Mouse (Mus musculus) megakaryocyte progenitor cell, adult 5-6 weeks (primary cell): ENCODE results near the gene Cox7a1. TPM values are rescaled to one million over a fixed set of nuclear protein-coding genes. Genes with fewer than 3 reads are reported as not detected.

Experiments used
- ATAC-seq: replicated peaks from 2 replicates; pipeline ENCODE4 v1.8.0; 2016; ENCODE audit warnings: mild to moderate bottlenecking, moderate TSS enrichment, inconsistent platforms; ENCODE audit not compliant: poor library complexity
- total RNA-seq, 2 experiments: library from RNA; stranded (forward) in 1 of 2; stranded (reverse) in 1 of 2; fragments of 157-497, 149-512 nt in 1 of 2; fragments of 200-1000 nt in 1 of 2; gene quantifications; 2 replicates each; pipeline versions ENCODE4 v1.2.3 to v1.2.4; 2015 to 2017

The Cox7a1 gene
- total RNA-seq, 2 experiments from 2014 or later, result 7.0 TPM; not detected in 1

GRCm38 (mm10) chr7:30219293-30220007, 35.5 kb downstream of the Cox7a1 start:
- peak; percentile 80 for ATAC-seq

GRCm38 (mm10) chr7:30220008-30220356, 36.0 kb downstream of the Cox7a1 start:
- no peak for ATAC-seq

DNA sequence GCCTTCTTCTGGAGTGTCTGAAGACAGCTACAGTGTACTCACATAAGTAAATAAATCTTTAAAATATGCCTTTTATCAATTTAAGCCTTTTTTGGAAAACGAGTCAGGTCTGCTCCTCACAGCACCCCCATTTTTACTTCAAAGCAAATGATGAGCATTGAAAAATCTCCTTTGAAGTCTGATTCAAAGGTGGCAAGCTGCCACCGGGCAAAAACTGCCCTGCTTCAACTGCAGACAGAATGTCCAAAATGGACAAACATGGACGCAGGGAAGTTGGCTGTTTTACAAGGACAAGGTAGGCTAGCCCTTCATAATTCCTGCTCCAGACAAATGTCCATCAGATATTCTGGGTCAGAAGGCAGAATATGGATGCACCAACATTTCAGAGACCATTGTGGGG, 37.5 kb downstream of the Cox7a1 start:
- ATAC-seq, result no peak

- no peak for ATAC-seq
These were observed 38.3 kb downstream of the Cox7a1 start for GRCm38 (mm10) chr7:30222205-30222604.

GRCm38 (mm10) chr7:30224206-30224605, 40.3 kb downstream of the Cox7a1 start:
- no peak for ATAC-seq

- no peak for ATAC-seq
These were observed 47.4 kb downstream of the Cox7a1 start for GRCm38 (mm10) chr7:30231328-30231668.

DNA sequence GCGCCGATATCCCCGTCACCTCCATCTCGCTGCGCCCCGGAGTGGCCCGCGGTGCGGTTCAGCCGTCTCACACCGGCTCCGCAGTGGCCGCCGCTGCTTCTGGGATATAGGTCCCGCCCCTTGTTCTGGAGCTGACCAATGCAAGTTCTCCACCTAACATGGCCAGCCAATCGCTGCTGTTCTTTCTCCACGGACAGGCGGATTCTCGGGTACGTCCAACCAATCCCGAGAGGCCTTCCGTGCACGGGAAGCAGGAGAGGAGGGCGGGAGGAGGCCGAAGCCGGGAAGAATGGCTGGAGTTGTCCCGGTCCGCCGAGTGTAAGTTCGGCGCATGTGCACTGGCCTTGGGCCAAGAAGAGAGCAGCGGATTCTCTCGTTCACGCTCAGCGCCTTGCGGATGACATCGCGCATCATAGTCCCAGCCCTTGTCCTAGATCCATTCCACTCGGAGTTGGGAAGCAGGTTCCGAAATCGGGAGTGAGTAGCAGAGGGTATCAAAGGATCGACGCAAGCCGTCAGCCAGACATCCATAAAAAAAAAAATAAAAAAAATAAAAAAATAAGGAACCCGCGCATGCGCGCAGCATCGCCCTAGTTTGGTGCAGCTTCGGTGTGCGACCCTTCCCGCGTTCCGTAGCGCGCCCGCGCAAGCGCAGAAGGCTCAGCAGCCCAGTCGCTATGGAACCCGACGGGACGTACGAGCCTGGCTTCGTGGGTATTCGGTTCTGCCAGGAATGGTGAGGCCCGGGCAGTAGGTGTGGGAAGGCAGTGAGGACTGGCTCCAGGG, 47.9 kb downstream of the Cox7a1 start, which contains the start of the genes Polr2i and Tbcb:
Gene Polr2i (plus strand): TSS at position 280 of the 786 bp plus-strand sequence.
Gene Tbcb (minus strand): TSS at position 604 of the 786 bp plus-strand sequence.
- peak; percentile 94 for ATAC-seq

DNA sequence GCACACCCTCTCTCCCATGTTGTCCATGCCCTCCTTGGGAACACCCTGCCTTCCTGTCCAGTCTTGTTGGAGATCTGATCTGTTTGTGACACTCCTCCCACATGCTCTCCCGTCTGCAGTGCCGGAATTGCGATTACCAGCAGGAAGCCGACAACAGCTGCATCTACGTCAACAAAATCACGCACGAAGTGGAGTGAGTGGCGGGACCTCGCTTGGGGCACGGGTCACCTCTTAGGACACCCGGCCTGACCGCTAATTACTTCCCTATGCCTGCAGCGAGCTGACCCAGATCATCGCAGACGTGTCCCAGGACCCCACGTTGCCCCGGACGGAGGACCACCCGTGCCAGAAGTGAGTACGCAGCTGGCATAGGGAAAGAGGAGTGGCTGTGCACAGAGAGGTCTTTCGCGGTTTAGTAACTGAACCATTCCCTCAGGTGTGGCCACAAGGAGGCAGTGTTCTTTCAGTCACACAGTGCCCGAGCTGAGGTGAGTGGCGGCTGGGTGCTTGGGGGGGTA, 48.7 kb downstream of the Cox7a1 start:
- peak; percentile 58 for ATAC-seq

DNA sequence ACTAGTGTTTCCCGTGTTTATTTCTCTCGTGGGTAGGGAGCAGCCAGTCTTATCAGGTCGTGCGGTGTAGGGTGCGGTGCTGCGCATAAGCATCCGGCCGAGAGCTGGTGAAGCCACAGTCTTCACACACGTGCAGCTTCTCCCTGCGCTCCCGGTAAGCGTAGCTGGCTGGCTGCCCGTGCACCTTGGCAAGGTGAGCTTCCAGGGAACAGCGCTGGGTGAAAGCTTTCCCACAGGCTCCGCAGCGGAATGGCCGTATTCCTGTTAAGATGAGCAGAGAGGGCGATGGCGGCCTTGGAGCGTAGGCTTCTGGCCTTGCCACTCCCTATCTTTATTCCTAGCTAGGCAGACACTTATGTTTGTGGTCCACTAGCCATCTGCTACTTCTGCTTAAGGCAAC, 49.4 kb downstream of the Cox7a1 start:
- ATAC-seq, result no peak

- no peak for ATAC-seq
These were observed 50.4 kb downstream of the Cox7a1 start for GRCm38 (mm10) chr7:30234276-30234858.

GRCm38 (mm10) chr7:30235091-30235490, 51.1 kb downstream of the Cox7a1 start:
- no peak for ATAC-seq

GRCm38 (mm10) chr7:30235625-30236024, 51.7 kb downstream of the Cox7a1 start, which contains the start of gene Ovol3:
Ovol3 (minus strand) TSS chr7:30235725.
- ATAC-seq, result no peak

Other genes starting within 250 kb of the Cox7a1 start
- 14.5 and 19.5 TPM in 2 replicates for gene Zfp74, start 230.1 kb upstream of the Cox7a1 start, total RNA-seq (2015)
- gene Zfp74, start 230.1 kb upstream of the Cox7a1 start, total RNA-seq (2017), result 7.2 and 8.0 TPM in 2 replicates
- gene Zfp568, start 200.2 kb upstream of the Cox7a1 start, total RNA-seq (2015), result 17.2 and 22.3 TPM in 2 replicates
- 38.4 and 53.5 TPM in 2 replicates for gene Zfp568, start 200.2 kb upstream of the Cox7a1 start, total RNA-seq (2017)
- gene Zfp14, start 132.8 kb upstream of the Cox7a1 start, total RNA-seq (2015), result 1.1 and 1.8 TPM in 2 replicates
- 1.2 and 2.1 TPM in 2 replicates for gene Zfp14, start 132.8 kb upstream of the Cox7a1 start, total RNA-seq (2017)
- 4.4 and 4.9 TPM in 2 replicates for gene Zfp82, start 111.2 kb upstream of the Cox7a1 start, total RNA-seq (2015)
- gene Zfp82, start 111.2 kb upstream of the Cox7a1 start, total RNA-seq (2017), result 3.4 and 4.9 TPM in 2 replicates
- not detected in 2 replicates for gene Gm26920, start 93.7 kb upstream of the Cox7a1 start, total RNA-seq (2015)
- gene Gm26920, start 93.7 kb upstream of the Cox7a1 start, total RNA-seq (2017), result not detected in 2 replicates
- gene Zfp566, start 93.6 kb upstream of the Cox7a1 start, total RNA-seq (2015), result 9.2 and 11.8 TPM in 2 replicates
- gene Zfp566, start 93.6 kb upstream of the Cox7a1 start, total RNA-seq (2017), result 4.2 and 5.5 TPM in 2 replicates
- 33.1 and 34.6 TPM in 2 replicates for gene Zfp260, start 89.4 kb upstream of the Cox7a1 start, total RNA-seq (2015)
- gene Zfp260, start 89.4 kb upstream of the Cox7a1 start, total RNA-seq (2017), result 26.4 and 35.4 TPM in 2 replicates
- 2.7 and 4.2 TPM in 2 replicates for gene Zfp382, start 62.2 kb upstream of the Cox7a1 start, total RNA-seq (2015)
- 7.1 and 8.2 TPM in 2 replicates for gene Zfp382, start 62.2 kb upstream of the Cox7a1 start, total RNA-seq (2017)
- gene Zfp146, start 14.4 kb upstream of the Cox7a1 start, total RNA-seq (2015), result 62.2 and 64.3 TPM in 2 replicates
- gene Zfp146, start 14.4 kb upstream of the Cox7a1 start, total RNA-seq (2017), result 88.0 and 101 TPM in 2 replicates
- 319 and 322 TPM in 2 replicates for gene Capns1, start 14.7 kb downstream of the Cox7a1 start, total RNA-seq (2015)
- 165 and 206 TPM in 2 replicates for gene Capns1, start 14.7 kb downstream of the Cox7a1 start, total RNA-seq (2017)
- 75.7 and 78.4 TPM in 2 replicates for gene Polr2i, start 47.8 kb downstream of the Cox7a1 start, total RNA-seq (2015)
- 60.6 and 69.9 TPM in 2 replicates for gene Polr2i, start 47.8 kb downstream of the Cox7a1 start, total RNA-seq (2017)
- gene Tbcb, start 48.1 kb downstream of the Cox7a1 start, total RNA-seq (2015), result 95.9 and 112 TPM in 2 replicates
- 27.6 and 37.1 TPM in 2 replicates for gene Tbcb, start 48.1 kb downstream of the Cox7a1 start, total RNA-seq (2017)
- gene Ovol3, start 51.6 kb downstream of the Cox7a1 start, total RNA-seq (2015), result 0.32 TPM in 1 of 2 replicates, not detected in the other
- gene Ovol3, start 51.6 kb downstream of the Cox7a1 start, total RNA-seq (2017), result 0.12 TPM in 1 of 2 replicates, not detected in the other
- 0.39 TPM in 1 of 2 replicates, not detected in the other for gene Thap8, start 96.0 kb downstream of the Cox7a1 start, total RNA-seq (2015)
- 0.33 and 0.34 TPM in 2 replicates for gene Thap8, start 96.0 kb downstream of the Cox7a1 start, total RNA-seq (2017)
- 14.7 and 22.8 TPM in 2 replicates for gene Wdr62, start 96.3 kb downstream of the Cox7a1 start, total RNA-seq (2015)
- 7.8 and 11.5 TPM in 2 replicates for gene Wdr62, start 96.3 kb downstream of the Cox7a1 start, total RNA-seq (2017)
- not detected in 2 replicates for gene Clip3, start 107.6 kb downstream of the Cox7a1 start, total RNA-seq (2015)
- not detected in 2 replicates for gene Clip3, start 107.6 kb downstream of the Cox7a1 start, total RNA-seq (2017)
- gene Alkbh6, start 124.6 kb downstream of the Cox7a1 start, total RNA-seq (2015), result 17.8 and 21.9 TPM in 2 replicates
- gene Alkbh6, start 124.6 kb downstream of the Cox7a1 start, total RNA-seq (2017), result 34.2 and 41.8 TPM in 2 replicates
- 0.24 and 0.25 TPM in 2 replicates for gene Syne4, start 130.7 kb downstream of the Cox7a1 start, total RNA-seq (2015)
- 2.0 TPM in 1 of 2 replicates, not detected in the other for gene Syne4, start 130.7 kb downstream of the Cox7a1 start, total RNA-seq (2017)
- 0.47 TPM in 1 of 2 replicates, not detected in the other for gene E130208F15Rik, start 137.6 kb downstream of the Cox7a1 start, total RNA-seq (2015)
- gene E130208F15Rik, start 137.6 kb downstream of the Cox7a1 start, total RNA-seq (2017), result 1.6 and 2.0 TPM in 2 replicates
- 7.6 and 9.0 TPM in 2 replicates for gene Sdhaf1, start 139.8 kb downstream of the Cox7a1 start, total RNA-seq (2015)
- 10.5 and 11.7 TPM in 2 replicates for gene Sdhaf1, start 139.8 kb downstream of the Cox7a1 start, total RNA-seq (2017)
- gene Lrfn3, start 178.6 kb downstream of the Cox7a1 start, total RNA-seq (2015), result not detected in 2 replicates
- gene Lrfn3, start 178.6 kb downstream of the Cox7a1 start, total RNA-seq (2017), result not detected in 2 replicates
- 406 and 473 TPM in 2 replicates for gene Tyrobp, start 229.6 kb downstream of the Cox7a1 start, total RNA-seq (2015)
- gene Tyrobp, start 229.6 kb downstream of the Cox7a1 start, total RNA-seq (2017), result 229 and 322 TPM in 2 replicates
- 28.1 and 30.3 TPM in 2 replicates for gene Hcst, start 235.7 kb downstream of the Cox7a1 start, total RNA-seq (2015)
- gene Hcst, start 235.7 kb downstream of the Cox7a1 start, total RNA-seq (2017), result 10.0 and 12.7 TPM in 2 replicates
- 14.1 and 24.0 TPM in 2 replicates for gene Nfkbid, start 237.6 kb downstream of the Cox7a1 start, total RNA-seq (2015)
- gene Nfkbid, start 237.6 kb downstream of the Cox7a1 start, total RNA-seq (2017), result 5.3 and 13.7 TPM in 2 replicates